Mouse (Mus musculus) MEL (cell line): Measurements from ENCODE around the gene Smr2. TPM values are rescaled to one million over a fixed set of nuclear protein-coding genes. Genes with fewer than 3 reads are reported as not detected.
"Not testable (repeated sequence)": the region's sequence is repeated elsewhere in the genome, so short reads cannot be mapped to it uniquely, and the experiment has no call there.

Experiments used
- DNase-seq: peaks from one replicate; pipeline ENCODE4 v3.0.0; 2011; ENCODE audit warnings: low read depth, low spot score
- H3K27ac ChIP-seq: 2 replicates; pipeline ENCODE4 v1.5.1; 2012; ENCODE audit warnings: low read depth, mild to moderate bottlenecking, control low read depth, low read length, moderate library complexity; ENCODE audit not compliant: control insufficient read depth
- H3K27me3 ChIP-seq, 2 experiments: fragments of 150-350 bp in 1 of 2; sonication (generic) in 1 of 2; 2 replicates each; pipeline ENCODE4 v1.6.1; 2012; ENCODE audit warnings: low read length in 2 of 2, mild to moderate bottlenecking in 2 of 2, improper control_type of control experiment in 1 of 2, moderate library complexity in 1 of 2; ENCODE audit not compliant: insufficient read depth in 2 of 2, control insufficient read depth in 1 of 2
- H3K36me3 ChIP-seq, 2 experiments: 2 replicates each; pipeline ENCODE4 v1.6.1; 2012 to 2014; ENCODE audit warnings: low read length in 2 of 2, improper control_type of control experiment in 1 of 2, inconsistent platforms in 1 of 2, mild to moderate bottlenecking in 1 of 2; ENCODE audit not compliant: insufficient read depth in 2 of 2, control insufficient read depth in 1 of 2
- H3K4me1 ChIP-seq, 2 experiments: fragments of 150-350 bp in 1 of 2; sonication (generic) in 1 of 2; 2 replicates each; pipeline ENCODE4 v1.6.1; 2012; ENCODE audit warnings: low read length in 2 of 2, improper control_type of control experiment in 1 of 2, mild to moderate bottlenecking in 1 of 2; ENCODE audit not compliant: insufficient read depth in 2 of 2, control insufficient read depth in 1 of 2
- H3K4me3 ChIP-seq, 2 experiments: fragments of 150-350 bp in 1 of 2; sonication (generic) in 1 of 2; 2 replicates each; pipeline ENCODE4 v1.5.1; 2012; ENCODE audit warnings: low read depth in 2 of 2, low read length in 2 of 2, mild to moderate bottlenecking in 2 of 2, moderate library complexity in 2 of 2, control low read depth in 1 of 2, improper control_type of control experiment in 1 of 2; ENCODE audit not compliant: control insufficient read depth in 1 of 2, insufficient read depth in 1 of 2
- H3K79me2 ChIP-seq: 2 replicates; pipeline ENCODE4 v1.6.1; 2012; ENCODE audit warnings: mild to moderate bottlenecking, low read length, moderate library complexity; ENCODE audit not compliant: control insufficient read depth, poor library complexity, insufficient read depth
- H3K9ac ChIP-seq: 2 replicates; pipeline ENCODE4 v1.6.1; 2012; ENCODE audit warnings: low read depth, mild to moderate bottlenecking, control low read depth, low read length, moderate library complexity; ENCODE audit not compliant: control insufficient read depth, poor library complexity, severe bottlenecking
- H3K9me3 ChIP-seq: fragments of 150-350 bp; sonication (generic); replicated peaks from 2 replicates; pipeline ENCODE4 v1.6.1; 2012; ENCODE audit warnings: mild to moderate bottlenecking, low read length, improper control_type of control experiment, moderate library complexity; ENCODE audit not compliant: insufficient read depth
- CHD2 ChIP-seq: IDR thresholded peaks from 2 replicates; pipeline ENCODE4 v1.6.1; 2011; ENCODE audit warnings: low read length, improper control_type of control experiment
- E2F4 ChIP-seq: IDR thresholded peaks from 2 replicates; pipeline ENCODE4 v1.6.1; 2011; ENCODE audit warnings: low read depth, low read length, improper control_type of control experiment, borderline replicate concordance
- EP300 ChIP-seq, 2 experiments: IDR thresholded peaks; 2 replicates each; pipeline ENCODE4 v1.6.1; 2011; ENCODE audit warnings: improper control_type of control experiment in 2 of 2, low read length in 2 of 2, low read depth in 1 of 2, mild to moderate bottlenecking in 1 of 2
- GATA1 ChIP-seq: IDR thresholded peaks from 2 replicates; pipeline ENCODE4 v1.6.1; 2011; ENCODE audit warnings: low read depth, low read length, improper control_type of control experiment
- MAFK ChIP-seq: IDR thresholded peaks from 2 replicates; pipeline ENCODE4 v1.6.1; 2011; ENCODE audit warnings: low read depth, mild to moderate bottlenecking, low read length, improper control_type of control experiment, borderline replicate concordance
- MAZ ChIP-seq: IDR thresholded peaks from 2 replicates; pipeline ENCODE4 v1.6.1; 2012; ENCODE audit warnings: low read depth, mild to moderate bottlenecking, inconsistent platforms, low read length, improper control_type of control experiment
- MYC ChIP-seq: IDR thresholded peaks from 2 replicates; pipeline ENCODE4 v1.6.1; 2011; ENCODE audit warnings: low read depth, mild to moderate bottlenecking, low read length, improper control_type of control experiment, moderate library complexity
- POLR2AphosphoS2 ChIP-seq: IDR thresholded peaks from 2 replicates; pipeline ENCODE4 v1.6.1; 2011; ENCODE audit warnings: low read length, improper control_type of control experiment
- RCOR1 ChIP-seq: IDR thresholded peaks from 2 replicates; pipeline ENCODE4 v1.6.1; 2012; ENCODE audit warnings: low read depth, mild to moderate bottlenecking, inconsistent platforms, low read length, improper control_type of control experiment
- UBTF ChIP-seq: IDR thresholded peaks from 2 replicates; pipeline ENCODE4 v1.6.1; 2012; ENCODE audit warnings: low read depth, mild to moderate bottlenecking, inconsistent platforms, low read length, improper control_type of control experiment, moderate library complexity, borderline replicate concordance; ENCODE audit not compliant: insufficient read depth
- ZC3H11A ChIP-seq: IDR thresholded peaks from 2 replicates; pipeline ENCODE4 v1.6.1; 2012; ENCODE audit warnings: low read depth, mild to moderate bottlenecking, inconsistent platforms, low read length, improper control_type of control experiment
- ZKSCAN1 ChIP-seq: IDR thresholded peaks from 2 replicates; pipeline ENCODE4 v1.6.1; 2012; ENCODE audit warnings: low read depth, mild to moderate bottlenecking, inconsistent platforms, low read length, improper control_type of control experiment, moderate library complexity
- ZNF384 ChIP-seq: IDR thresholded peaks from 2 replicates; pipeline ENCODE4 v1.6.1; 2012; ENCODE audit warnings: low read depth, mild to moderate bottlenecking, inconsistent platforms, low read length, improper control_type of control experiment
- polyA plus RNA-seq, 2 experiments: library from polyadenylated mRNA; stranded (reverse) in 1 of 2; unstranded in 1 of 2; fragments of >175 nt in 1 of 2; fragments of >200 nt in 1 of 2; gene quantifications; 2 replicates each; pipeline versions ENCODE4 v1.2.1 to v1.2.4; 2012; ENCODE audit warnings: low replicate concordance in 2 of 2, low read depth in 1 of 2; ENCODE audit not compliant: insufficient read length in 2 of 2, insufficient read depth in 1 of 2, missing spikeins in 1 of 2
- total RNA-seq: library from RNA; depleted of rRNA; stranded (reverse); fragments of 300-350 nt; gene quantifications from 2 replicates; pipeline ENCODE4 v1.2.3, GENCODE M21; 2012; rRNA removed

Gene Smr2
- total RNA-seq (not detected in 2 replicates), polyA plus RNA-seq (not detected)

- H3K27ac ChIP-seq, H3K4me3 ChIP-seq, DNase-seq, H3K36me3 ChIP-seq, H3K27me3 ChIP-seq, H3K79me2 ChIP-seq, H3K4me1 ChIP-seq, H3K9me3 ChIP-seq, H3K9ac ChIP-seq: not testable (repeated sequence)
Observed at GRCm38 (mm10) chr5:88086256-88086655, at the start of gene Smr2. Gene Smr2, plus strand, starts transcription at chr5:88086556.

GRCm38 (mm10) chr5:88111430-88111829 is 25.1 kb downstream of the Smr2 start, which contains the start of gene Gm11116:
Gene Gm11116, minus strand, starts transcription at chr5:88111530.
- Histone ChIP-seq H3K27me3 (no peaks in the 10 kb centered on the region), H3K4me1 (no peaks in the 10 kb centered on the region), H3K27ac (no peak within 1 kb of the TSS), H3K9ac (no peak within 1 kb of the TSS), H3K79me2 (no peaks in the 10 kb centered on the region), H3K4me3 (no peak within 1 kb of the TSS), H3K36me3 (no peaks in the 10 kb centered on the region), H3K9me3 (no peaks in the 10 kb centered on the region)
- no peak for DNase-seq
- TF ChIP-seq ZKSCAN1 = no peak
- no peak for TF ChIP-seq EP300 (IDR thresholded peaks at IDR 0.05; ENCODE audit: low read depth in 1 of 2, low read length in 2 of 2)
- no peak for TF ChIP-seq CHD2
- no peak for TF ChIP-seq ZC3H11A
- no peak for TF ChIP-seq UBTF

- no peaks in the 10 kb centered on the region for H3K79me2 ChIP-seq
- H3K9me3 ChIP-seq = no peaks in the 10 kb centered on the region
- no peaks in the 10 kb centered on the region for H3K27me3 ChIP-seq
- H3K27ac ChIP-seq = no peak within 1 kb of the TSS
- no peaks in the 10 kb centered on the region for H3K36me3 ChIP-seq
- no peaks in the 10 kb centered on the region for H3K4me1 ChIP-seq
- H3K9ac ChIP-seq = no peak within 1 kb of the TSS
- no peak for DNase-seq
- TF ChIP-seq MAZ (no peak), MAFK (no peak), MYC (no peak), ZNF384 (no peak), EP300 (IDR thresholded peaks at IDR 0.05; ENCODE audit: low read depth in 1 of 2, low read length in 2 of 2) (no peak), E2F4 (no peak), ZC3H11A (no peak), GATA1 (no peak), POLR2AphosphoS2 (no peak), RCOR1 (no peak)
- no peak within 1 kb of the TSS for H3K4me3 ChIP-seq
Observed at GRCm38 (mm10) chr5:88153999-88154398, 67.6 kb downstream of the Smr2 start, which contains the start of gene Gm11115. Gene Gm11115, minus strand, starts transcription at chr5:88154099.

Other genes starting within 250 kb of the Smr2 start
- not detected in 2 replicates for gene Odam, start 201.5 kb upstream of the Smr2 start, total RNA-seq
- not detected for gene Odam, start 201.5 kb upstream of the Smr2 start, polyA plus RNA-seq
- gene Csn3, start 161.0 kb upstream of the Smr2 start, total RNA-seq = not detected in 2 replicates
- not detected for gene Csn3, start 161.0 kb upstream of the Smr2 start, polyA plus RNA-seq
- not detected in 2 replicates for gene 2310003L06Rik, start 117.1 kb upstream of the Smr2 start, total RNA-seq
- gene 2310003L06Rik, start 117.1 kb upstream of the Smr2 start, polyA plus RNA-seq = not detected
- not detected in 2 replicates for gene Gm28434, start 117.0 kb upstream of the Smr2 start, total RNA-seq
- gene Gm28434, start 117.0 kb upstream of the Smr2 start, polyA plus RNA-seq = not detected
- not detected in 2 replicates for gene Cabs1, start 107.1 kb upstream of the Smr2 start, total RNA-seq
- not detected for gene Cabs1, start 107.1 kb upstream of the Smr2 start, polyA plus RNA-seq
- not detected in 2 replicates for gene Smr3a, start 84.0 kb upstream of the Smr2 start, total RNA-seq
- not detected for gene Smr3a, start 84.0 kb upstream of the Smr2 start, polyA plus RNA-seq
- not detected in 2 replicates for gene Gm11116, start 25.0 kb downstream of the Smr2 start, total RNA-seq
- gene Gm11116, start 25.0 kb downstream of the Smr2 start, polyA plus RNA-seq = not detected
- not detected in 2 replicates for gene Gm11115, start 67.5 kb downstream of the Smr2 start, total RNA-seq
- gene Gm11115, start 67.5 kb downstream of the Smr2 start, polyA plus RNA-seq = not detected
- not detected in 2 replicates for gene Gm7714, start 182.4 kb downstream of the Smr2 start, total RNA-seq
- gene Gm7714, start 182.4 kb downstream of the Smr2 start, polyA plus RNA-seq = not detected
- gene Prol1, start 230.8 kb downstream of the Smr2 start, total RNA-seq = not detected in 2 replicates
- not detected for gene Prol1, start 230.8 kb downstream of the Smr2 start, polyA plus RNA-seq